Mouse (Mus musculus): ENCODE data around the gene Gid8. TPM values are rescaled to one million over a fixed set of nuclear protein-coding genes. Genes with fewer than 3 reads are reported as not detected.

The Gid8 gene
- 21.1 and 22.8 TPM in 2 replicates for polyA plus RNA-seq (2012; rRNA removed)

DNA sequence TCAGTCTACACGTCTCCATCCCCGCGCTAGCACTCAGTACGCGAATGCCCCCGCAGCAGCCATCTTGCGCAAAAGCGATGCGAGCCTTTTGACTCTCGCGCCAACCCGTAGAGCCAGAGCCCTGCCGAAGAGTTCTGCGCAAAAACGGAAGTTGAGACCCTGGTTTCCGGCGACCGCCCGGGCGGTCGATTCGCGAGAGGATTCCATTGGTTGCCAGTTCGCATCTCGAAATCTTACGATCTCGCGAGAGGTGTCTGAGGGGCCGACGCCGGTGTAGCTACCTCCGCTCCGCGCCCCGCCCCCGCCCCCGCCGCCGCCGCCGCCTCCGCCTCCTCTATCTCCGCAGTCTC lies at the start of gene Gid8, which contains the start of gene Dido1:
TSS of gene Gid8 (plus strand) at position 195 of the 350 bp plus-strand sequence.
TSS of gene Dido1 (minus strand) at position 77 of the 350 bp plus-strand sequence.
- Histone ChIP-seq H3K27ac (ENCODE audit: insufficient read depth, low read length) (peak within 1 kb of the TSS; percentile 87), H3K36me3 (ENCODE audit: control insufficient read depth, insufficient read depth, low read length) (peaks cover 5% of the 10 kb centered on the region), H3K4me3 (ENCODE audit: extremely low read depth, insufficient read depth, insufficient read length) (peak within 1 kb of the TSS; percentile 87), H3K4me1 (ENCODE audit: control insufficient read depth, insufficient read depth, insufficient read length) (peaks cover 11% of the 10 kb centered on the region), H3K27me3 (ENCODE audit: control insufficient read depth, insufficient read depth, low read length) (no peaks in the 10 kb centered on the region)
- WGBS, result under 1% methylated on average over 43 of the region's 43 CpGs
- TF ChIP-seq POLR2A (IDR thresholded peaks at IDR 0.05; ENCODE audit: low read depth, low read length) (peak; percentile 28; the same call in 1 of the 2 replicates), CTCF (IDR thresholded peaks at IDR 0.05; ENCODE audit: extremely low read depth, insufficient read depth, insufficient read length, insufficient replicate concordance) (no peak)
- DNase-seq (ENCODE audit: low read depth in 1 of 2, low spot score in 2 of 2), result peak; percentile 96 to 97

DNA sequence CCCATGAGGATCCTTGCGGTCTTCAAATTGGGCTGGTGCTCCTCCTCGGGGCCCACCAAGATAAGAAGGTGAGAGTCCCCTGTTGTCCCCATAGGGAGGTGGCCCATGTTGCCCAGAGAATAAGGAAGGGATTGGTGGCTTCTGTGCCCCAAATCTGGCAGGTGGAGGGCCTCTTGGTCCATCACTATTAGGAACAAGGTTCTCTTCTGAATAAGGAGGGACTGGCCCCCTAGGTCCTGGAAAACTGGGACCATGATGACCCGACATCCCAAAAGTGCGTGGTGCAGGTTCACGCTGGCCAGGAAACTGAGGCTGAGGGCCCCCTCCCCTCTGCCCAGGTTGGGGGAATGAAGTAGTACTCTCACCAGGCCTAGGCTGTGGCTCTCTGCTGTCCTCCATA lies 49.4 kb upstream of the Gid8 start:
- Histone ChIP-seq H3K27ac (ENCODE audit: insufficient read depth, low read length) (no peak overlapping the region), H3K36me3 (ENCODE audit: control insufficient read depth, insufficient read depth, low read length) (peaks cover 16% of the 10 kb centered on the region), H3K27me3 (ENCODE audit: control insufficient read depth, insufficient read depth, low read length) (no peaks in the 10 kb centered on the region), H3K4me3 (ENCODE audit: extremely low read depth, insufficient read depth, insufficient read length) (no peak overlapping the region), H3K4me1 (ENCODE audit: control insufficient read depth, insufficient read depth, insufficient read length) (no peaks in the 10 kb centered on the region)
- no peak for TF ChIP-seq CTCF (IDR thresholded peaks at IDR 0.05; ENCODE audit: extremely low read depth, insufficient read depth, insufficient read length, insufficient replicate concordance)
- no peak for TF ChIP-seq POLR2A (IDR thresholded peaks at IDR 0.05; ENCODE audit: low read depth, low read length)
- no peak for DNase-seq (ENCODE audit: low read depth in 1 of 2, low spot score in 2 of 2)
- WGBS, result 97% methylated on average over 5 of the region's 5 CpGs

DNA sequence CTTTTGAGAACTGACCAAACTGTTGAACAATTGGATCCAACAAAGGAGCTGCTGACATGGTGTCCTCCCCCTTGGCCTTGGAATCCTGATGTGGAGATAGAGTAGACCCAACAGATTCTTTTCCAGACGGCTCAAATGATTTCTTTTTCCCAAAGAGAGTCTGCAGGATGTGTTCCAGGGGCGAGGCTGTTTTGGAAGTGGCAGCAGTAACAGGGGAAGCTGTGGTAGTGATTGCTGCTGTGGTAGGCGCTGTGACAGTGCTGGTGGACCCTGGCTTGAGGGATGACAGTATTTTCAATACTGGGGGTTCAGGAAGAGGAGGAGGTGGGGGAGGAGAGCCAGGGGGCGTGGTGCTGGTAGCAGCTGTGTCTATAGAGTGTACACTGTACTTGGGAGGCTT lies 47.9 kb upstream of the Gid8 start:
- no peak for TF ChIP-seq CTCF (IDR thresholded peaks at IDR 0.05; ENCODE audit: extremely low read depth, insufficient read depth, insufficient read length, insufficient replicate concordance)
- TF ChIP-seq POLR2A (IDR thresholded peaks at IDR 0.05; ENCODE audit: low read depth, low read length), result no peak
- no peaks in the 10 kb centered on the region for H3K4me1 ChIP-seq (ENCODE audit: control insufficient read depth, insufficient read depth, insufficient read length)
- H3K4me3 ChIP-seq (ENCODE audit: extremely low read depth, insufficient read depth, insufficient read length), result no peak overlapping the region
- WGBS, result 92% methylated on average over 4 of the region's 4 CpGs
- DNase-seq (ENCODE audit: low read depth in 1 of 2, low spot score in 2 of 2), result no peak
- H3K27me3 ChIP-seq (ENCODE audit: control insufficient read depth, insufficient read depth, low read length), result no peaks in the 10 kb centered on the region
- no peak overlapping the region for H3K27ac ChIP-seq (ENCODE audit: insufficient read depth, low read length)
- H3K36me3 ChIP-seq (ENCODE audit: control insufficient read depth, insufficient read depth, low read length), result peaks cover 23% of the 10 kb centered on the region

DNA sequence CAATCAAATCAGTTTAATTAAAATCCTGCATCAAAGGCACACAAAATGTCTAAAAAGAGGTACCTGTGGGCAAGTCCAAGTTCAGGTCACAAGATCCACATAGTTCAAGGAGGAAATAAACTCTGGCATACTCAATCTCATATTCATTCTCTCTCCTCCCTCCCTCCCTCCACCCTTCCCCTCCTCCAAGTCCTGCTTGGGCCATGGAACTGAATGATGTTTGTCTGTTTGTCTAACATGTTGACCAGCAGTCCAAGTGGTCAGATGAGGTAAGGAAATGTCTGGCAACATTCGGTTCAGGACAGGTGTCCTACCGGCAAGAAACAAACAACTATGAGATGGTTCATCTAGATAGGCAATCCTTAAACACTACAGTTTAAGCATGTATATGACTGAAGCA lies 33.2 kb upstream of the Gid8 start:
- Histone ChIP-seq H3K36me3 (ENCODE audit: control insufficient read depth, insufficient read depth, low read length) (peaks cover 23% of the 10 kb centered on the region), H3K4me1 (ENCODE audit: control insufficient read depth, insufficient read depth, insufficient read length) (no peaks in the 10 kb centered on the region), H3K27me3 (ENCODE audit: control insufficient read depth, insufficient read depth, low read length) (no peaks in the 10 kb centered on the region), H3K4me3 (ENCODE audit: extremely low read depth, insufficient read depth, insufficient read length) (no peak overlapping the region), H3K27ac (ENCODE audit: insufficient read depth, low read length) (no peak overlapping the region)
- TF ChIP-seq POLR2A (IDR thresholded peaks at IDR 0.05; ENCODE audit: low read depth, low read length), result no peak
- no peak for TF ChIP-seq CTCF (IDR thresholded peaks at IDR 0.05; ENCODE audit: extremely low read depth, insufficient read depth, insufficient read length, insufficient replicate concordance)
- 94% methylated on average over 2 of the region's 2 CpGs for WGBS
- DNase-seq (ENCODE audit: low read depth in 1 of 2, low spot score in 2 of 2), result no peak

DNA sequence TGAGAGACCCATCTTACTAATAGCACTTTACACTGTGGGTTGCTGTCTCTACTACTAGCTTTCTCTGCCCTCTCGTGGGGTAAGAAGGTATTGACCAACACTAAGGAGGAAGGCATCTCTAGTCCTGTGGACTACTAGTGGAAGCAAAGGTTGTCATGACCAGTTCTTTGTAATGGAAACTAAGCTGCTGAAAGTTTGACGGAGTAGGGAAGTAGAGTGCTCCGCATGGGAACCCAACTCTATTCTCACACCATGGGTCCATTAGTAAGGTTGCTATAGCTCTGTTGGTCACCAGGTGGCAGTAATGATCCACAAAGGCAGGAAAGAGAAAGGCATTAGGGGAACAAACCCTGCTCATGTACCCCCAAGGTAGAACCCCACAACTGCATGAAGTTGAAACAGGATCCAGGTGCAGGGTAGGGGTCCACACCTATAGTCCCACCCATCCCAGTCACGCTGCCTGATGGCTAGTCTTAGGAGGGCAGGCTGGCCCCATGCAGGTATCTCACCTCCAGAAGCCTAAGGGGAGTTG lies 31.2 kb upstream of the Gid8 start:
- Histone ChIP-seq H3K4me1 (ENCODE audit: control insufficient read depth, insufficient read depth, insufficient read length) (no peaks in the 10 kb centered on the region), H3K27ac (ENCODE audit: insufficient read depth, low read length) (no peak overlapping the region), H3K36me3 (ENCODE audit: control insufficient read depth, insufficient read depth, low read length) (peaks cover 25% of the 10 kb centered on the region), H3K4me3 (ENCODE audit: extremely low read depth, insufficient read depth, insufficient read length) (no peak overlapping the region), H3K27me3 (ENCODE audit: control insufficient read depth, insufficient read depth, low read length) (no peaks in the 10 kb centered on the region)
- WGBS, result 13% methylated on average over 4 of the region's 4 CpGs
- TF ChIP-seq CTCF (IDR thresholded peaks at IDR 0.05; ENCODE audit: extremely low read depth, insufficient read depth, insufficient read length, insufficient replicate concordance) (peak; percentile 51; the same call in 1 of the 2 replicates), POLR2A (IDR thresholded peaks at IDR 0.05; ENCODE audit: low read depth, low read length) (no peak)
- DNase-seq (ENCODE audit: low read depth in 1 of 2, low spot score in 2 of 2), result peak; percentile 58 to 71

DNA sequence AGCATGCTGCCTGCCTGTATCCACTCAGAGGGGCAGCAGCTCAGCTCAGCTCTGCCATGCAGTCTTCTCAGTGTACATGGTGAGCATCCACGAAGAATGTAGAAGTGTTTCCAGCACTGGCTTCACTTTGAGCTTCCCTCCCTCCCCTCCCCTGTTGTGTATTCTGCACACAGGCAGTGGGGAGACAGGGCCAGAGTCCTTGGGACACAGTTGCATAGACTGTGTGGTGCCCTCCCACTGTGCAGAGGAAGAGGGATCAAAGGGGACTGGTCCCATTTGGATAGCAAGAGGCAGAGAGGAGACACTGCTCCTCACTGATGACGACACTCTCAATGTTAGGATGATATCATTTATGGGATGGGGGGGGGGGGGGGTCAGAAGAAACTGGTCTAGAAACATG lies 28.7 kb upstream of the Gid8 start:
- peaks cover 34% of the 10 kb centered on the region for H3K36me3 ChIP-seq (ENCODE audit: control insufficient read depth, insufficient read depth, low read length)

DNA sequence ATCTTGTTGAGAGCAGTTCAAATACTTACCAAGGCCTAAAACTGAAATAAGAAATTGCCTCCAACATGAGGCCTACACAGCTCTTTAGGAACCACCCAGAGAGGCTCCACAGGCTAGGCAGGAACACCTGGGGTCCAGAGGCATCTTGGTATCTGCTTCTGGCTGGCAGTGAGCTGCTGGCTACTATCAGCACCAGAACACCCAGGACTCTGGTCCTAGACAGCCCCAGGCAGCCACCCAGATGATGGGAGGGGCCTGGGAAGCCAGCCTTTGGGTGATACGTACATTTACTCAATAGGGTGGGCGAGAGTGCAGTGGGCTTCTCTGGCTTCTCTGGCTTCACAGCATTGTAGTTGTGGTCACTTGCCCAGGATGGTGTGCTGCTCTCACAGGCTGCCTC lies 26.4 kb upstream of the Gid8 start:
- H3K4me3 ChIP-seq (ENCODE audit: extremely low read depth, insufficient read depth, insufficient read length), result no peak overlapping the region
- H3K4me1 ChIP-seq (ENCODE audit: control insufficient read depth, insufficient read depth, insufficient read length), result no peaks in the 10 kb centered on the region
- peaks cover 46% of the 10 kb centered on the region for H3K36me3 ChIP-seq (ENCODE audit: control insufficient read depth, insufficient read depth, low read length)
- no peak for DNase-seq (ENCODE audit: low read depth in 1 of 2, low spot score in 2 of 2)
- 87% methylated on average over 2 of the region's 2 CpGs for WGBS
- H3K27ac ChIP-seq (ENCODE audit: insufficient read depth, low read length), result no peak overlapping the region; the same call in 1 of the 2 replicates
- H3K27me3 ChIP-seq (ENCODE audit: control insufficient read depth, insufficient read depth, low read length), result no peaks in the 10 kb centered on the region
- TF ChIP-seq CTCF (IDR thresholded peaks at IDR 0.05; ENCODE audit: extremely low read depth, insufficient read depth, insufficient read length, insufficient replicate concordance), result no peak
- TF ChIP-seq POLR2A (IDR thresholded peaks at IDR 0.05; ENCODE audit: low read depth, low read length), result no peak

More for the DNA sequence above, 28.7 kb upstream of the Gid8 start:
- no peak overlapping the region for H3K4me3 ChIP-seq (ENCODE audit: extremely low read depth, insufficient read depth, insufficient read length)
- no peaks in the 10 kb centered on the region for H3K27me3 ChIP-seq (ENCODE audit: control insufficient read depth, insufficient read depth, low read length)
- H3K4me1 ChIP-seq (ENCODE audit: control insufficient read depth, insufficient read depth, insufficient read length), result no peaks in the 10 kb centered on the region
- WGBS, result 63% methylated on average over 2 of the region's 2 CpGs
- no peak for DNase-seq (ENCODE audit: low read depth in 1 of 2, low spot score in 2 of 2)
- H3K27ac ChIP-seq (ENCODE audit: insufficient read depth, low read length), result no peak overlapping the region
- no peak for TF ChIP-seq CTCF (IDR thresholded peaks at IDR 0.05; ENCODE audit: extremely low read depth, insufficient read depth, insufficient read length, insufficient replicate concordance)
- no peak for TF ChIP-seq POLR2A (IDR thresholded peaks at IDR 0.05; ENCODE audit: low read depth, low read length)
